Mouse (Mus musculus) hindbrain, embryonic 14.5 days (tissue): ENCODE results near the gene Lrrc15. TPM values are rescaled to one million over a fixed set of nuclear protein-coding genes. Genes with fewer than 3 reads are reported as not detected.

Experiments used
- ATAC-seq: fragments of 200-750 bp; cut with Nextera tagmentation; 2 replicates; pipeline ENCODE4 v1.8.0; 2017; ENCODE audit warnings: moderate number of reproducible peaks, mild to moderate bottlenecking, moderate TSS enrichment, moderate library complexity; ENCODE audit not compliant: low FRiP score
- DNase-seq: peaks from one replicate; pipeline ENCODE4 v3.0.0-alpha.2; 2015; ENCODE audit warnings: low spot score
- H3K27ac ChIP-seq: fragments of 300-500 bp; sonication (generic); 2 replicates; pipeline ENCODE4 v1.5.1; 2014; ENCODE audit warnings: mild to moderate bottlenecking, moderate library complexity
- H3K27me3 ChIP-seq: fragments of 300-500 bp; sonication (generic); 2 replicates; pipeline ENCODE4 v1.6.1; 2014; ENCODE audit warnings: mild to moderate bottlenecking, low read length, mixed read lengths; ENCODE audit not compliant: control insufficient read depth, insufficient read depth
- H3K36me3 ChIP-seq: fragments of 300-500 bp; sonication (generic); replicated peaks from 2 replicates; pipeline ENCODE4 v1.6.1; 2014; ENCODE audit not compliant: control insufficient read depth, insufficient read depth
- H3K4me1 ChIP-seq: fragments of 300-500 bp; sonication (generic); replicated peaks from 2 replicates; pipeline ENCODE4 v1.6.1; 2014; ENCODE audit warnings: antibody characterized with exemption, low read length, mixed read lengths; ENCODE audit not compliant: control insufficient read depth, insufficient read depth
- H3K4me2 ChIP-seq: fragments of 300-500 bp; sonication (generic); replicated peaks from 2 replicates; pipeline ENCODE4 v1.6.1; 2014; ENCODE audit warnings: mild to moderate bottlenecking, moderate library complexity
- H3K4me3 ChIP-seq: fragments of 300-500 bp; sonication (generic); replicated peaks from 2 replicates; pipeline ENCODE4 v1.5.1; 2014; ENCODE audit warnings: mild to moderate bottlenecking, low read length
- H3K9ac ChIP-seq: fragments of 300-500 bp; sonication (generic); 2 replicates; pipeline ENCODE4 v1.6.1; 2014
- H3K9me3 ChIP-seq: fragments of 300-500 bp; sonication (generic); 2 replicates; pipeline ENCODE4 v1.6.1; 2016; ENCODE audit warnings: low read length; ENCODE audit not compliant: control insufficient read depth
- WGBS: fragments of 180-500 bp; shearing (Covaris S2); extraction: QIAGEN DNeasy Blood & Tissue Kit; methylation state at CpG from one replicate; pipeline ENCODE4 v1.1.7; 2014; 5-methylcytosine and 5-hydroxymethylcytosine counted together
- polyA plus RNA-seq: library from polyadenylated mRNA; unstranded; fragments of >200 nt; fragmentation: Nextera tagmentation; extraction: Ambion mirVana; gene quantifications from 2 replicates; pipeline ENCODE4 v1.2.1, GENCODE M21; 2014

Lrrc15 gene
- polyA plus RNA-seq, 1 experiment from 2014 or later = 0.31 TPM

DNA sequence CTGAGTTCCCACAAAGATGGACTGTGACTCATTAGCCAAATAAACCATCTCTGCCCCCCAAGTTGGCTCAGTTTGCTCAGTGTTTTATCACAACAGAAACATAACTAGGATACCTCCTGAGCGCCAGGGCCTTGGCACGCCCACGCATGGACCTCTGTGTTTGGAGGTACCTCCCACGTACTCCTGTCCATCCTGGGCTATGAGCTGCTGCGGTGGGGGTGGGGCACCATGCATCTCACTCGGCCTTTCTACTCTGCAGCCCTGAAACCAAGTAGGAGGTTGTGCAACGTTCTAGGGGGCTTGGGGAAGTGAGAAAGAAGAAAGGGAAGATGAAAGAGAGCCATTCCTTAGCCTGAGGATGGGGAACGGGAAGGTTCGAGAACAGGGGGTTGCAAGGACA is 25.3 kb downstream of the Lrrc15 start:
- Histone ChIP-seq H3K9ac (no peak overlapping the region), H3K9me3 (no peaks in the 10 kb centered on the region), H3K27me3 (peaks cover 15% of the 10 kb centered on the region), H3K27ac (no peak overlapping the region), H3K36me3 (no peaks in the 10 kb centered on the region), H3K4me1 (no peaks in the 10 kb centered on the region), H3K4me3 (no peak overlapping the region), H3K4me2 (no peak overlapping the region)
- WGBS = 82% methylated on average over 9 of the region's 9 CpGs
- no peak for DNase-seq
- ATAC-seq = no peak

DNA sequence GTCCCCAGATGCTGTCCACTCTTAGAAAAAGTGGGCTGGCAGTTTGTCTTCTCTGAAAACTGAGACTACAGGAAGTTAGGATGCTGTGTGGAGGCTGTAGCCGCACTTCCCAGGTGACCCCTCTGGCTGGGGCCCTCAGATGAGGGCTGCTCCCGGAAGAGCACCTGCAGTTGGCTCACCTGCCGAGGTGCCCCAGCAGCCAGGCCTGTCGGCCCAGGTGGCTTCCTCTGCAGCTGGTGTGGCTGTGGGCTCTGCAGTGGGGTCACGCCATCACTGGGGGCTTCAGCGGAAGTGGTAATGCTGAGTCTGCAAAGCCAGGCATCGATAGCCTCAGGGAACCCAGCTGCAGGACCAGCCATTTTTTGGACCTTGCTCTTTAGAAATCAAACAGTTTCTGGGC is 28.0 kb downstream of the Lrrc15 start:
- Histone ChIP-seq H3K27me3 (peaks cover 20% of the 10 kb centered on the region), H3K9me3 (no peaks in the 10 kb centered on the region), H3K4me1 (0 out of 2 replicates have a peak, but pooled peaks cover 5% of the 10 kb centered on the region), H3K27ac (no peak overlapping the region), H3K36me3 (no peaks in the 10 kb centered on the region), H3K4me3 (no peak overlapping the region), H3K4me2 (no peak overlapping the region), H3K9ac (no peak overlapping the region)
- DNase-seq (no peak), ATAC-seq (no peak)
- WGBS = 72% methylated on average over 7 of the region's 7 CpGs

DNA sequence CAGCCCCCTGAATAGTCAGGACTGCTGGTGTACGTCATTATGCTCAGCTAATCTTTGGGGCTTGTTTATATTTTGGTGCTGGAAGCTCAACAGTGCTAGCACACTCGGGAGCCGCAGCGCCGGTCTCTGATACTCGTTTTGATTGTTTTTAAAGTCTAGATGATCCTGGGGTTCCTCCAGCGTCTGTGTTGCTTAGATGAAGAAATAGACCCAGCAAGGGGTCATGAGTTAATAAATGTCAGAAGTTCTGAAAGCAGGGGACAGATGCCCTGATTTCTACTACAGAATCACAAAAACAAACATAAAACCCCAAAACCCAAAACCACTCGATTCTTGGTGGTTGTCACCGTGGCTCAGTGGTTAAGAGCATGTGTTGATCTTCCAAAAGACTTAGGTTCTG is 29.2 kb downstream of the Lrrc15 start:
- 89% methylated on average over 9 of the region's 9 CpGs for WGBS
- Histone ChIP-seq H3K9ac (no peak overlapping the region), H3K36me3 (no peaks in the 10 kb centered on the region), H3K4me3 (no peak overlapping the region), H3K4me1 (0 out of 2 replicates have a peak, but pooled peaks cover 5% of the 10 kb centered on the region), H3K4me2 (no peak overlapping the region), H3K9me3 (no peaks in the 10 kb centered on the region), H3K27me3 (peaks cover 30% of the 10 kb centered on the region), H3K27ac (no peak overlapping the region)
- no peak for DNase-seq
- ATAC-seq = no peak

DNA sequence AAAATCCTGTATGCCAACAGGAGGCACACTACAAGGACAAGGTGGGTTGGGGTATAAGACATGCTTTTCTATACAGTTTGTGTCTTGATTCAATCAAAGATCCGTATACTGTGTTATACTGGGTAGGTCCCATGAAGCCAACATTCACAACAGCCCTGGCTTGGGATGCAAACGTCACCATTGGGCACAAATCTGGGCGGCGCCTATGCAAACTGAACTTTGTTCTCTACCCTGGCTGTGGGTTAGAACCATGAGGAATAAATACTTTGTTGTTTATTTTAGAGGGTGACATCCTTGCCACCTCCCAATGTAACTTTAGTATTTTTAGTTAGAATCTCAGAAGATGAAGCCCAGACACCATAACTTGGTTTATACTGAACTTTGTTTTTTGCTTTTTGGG is 29.7 kb downstream of the Lrrc15 start:
- ATAC-seq (no peak), DNase-seq (no peak)
- Histone ChIP-seq H3K9me3 (no peaks in the 10 kb centered on the region), H3K4me2 (no peak overlapping the region), H3K27ac (no peak overlapping the region), H3K9ac (no peak overlapping the region), H3K4me1 (0 out of 2 replicates have a peak, but pooled peaks cover 5% of the 10 kb centered on the region), H3K4me3 (no peak overlapping the region), H3K27me3 (peaks cover 30% of the 10 kb centered on the region), H3K36me3 (no peaks in the 10 kb centered on the region)
- WGBS = 83% methylated on average over 4 of the region's 4 CpGs

DNA sequence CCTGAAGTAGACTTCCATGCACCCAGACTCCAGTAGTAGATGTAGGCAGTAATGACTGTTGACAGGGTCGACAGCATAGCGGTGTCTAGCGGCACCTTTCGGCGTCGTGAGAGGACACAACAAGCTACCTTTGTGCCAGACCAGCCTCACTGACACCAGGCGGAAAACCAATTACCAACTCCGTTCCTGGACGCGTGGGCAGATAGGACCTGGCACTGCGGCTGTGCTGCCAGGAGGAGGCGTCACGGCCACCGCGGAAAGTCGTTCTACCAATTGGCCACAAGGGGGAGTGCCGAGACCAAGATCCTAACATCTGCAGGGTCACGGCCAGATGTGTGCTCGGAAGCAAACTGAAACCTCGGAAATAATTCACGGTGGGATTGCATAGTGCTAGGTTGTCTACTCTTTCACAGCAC is 31.0 kb downstream of the Lrrc15 start:
- no peak overlapping the region for H3K27ac ChIP-seq
- no peaks in the 10 kb centered on the region for H3K36me3 ChIP-seq
- 0 out of 2 replicates have a peak, but pooled peaks cover 5% of the 10 kb centered on the region for H3K4me1 ChIP-seq
- peak overlapping the region; percentile 3; the same call in 1 of the 2 replicates for H3K4me3 ChIP-seq
- ATAC-seq = peak; percentile 60
- no peaks in the 10 kb centered on the region for H3K9me3 ChIP-seq
- H3K4me2 ChIP-seq = peak overlapping the region; percentile 41
- peaks cover 29% of the 10 kb centered on the region for H3K27me3 ChIP-seq
- peak; percentile 81 for DNase-seq
- H3K9ac ChIP-seq = no peak overlapping the region
- 2% methylated on average over 21 of the region's 21 CpGs for WGBS

DNA sequence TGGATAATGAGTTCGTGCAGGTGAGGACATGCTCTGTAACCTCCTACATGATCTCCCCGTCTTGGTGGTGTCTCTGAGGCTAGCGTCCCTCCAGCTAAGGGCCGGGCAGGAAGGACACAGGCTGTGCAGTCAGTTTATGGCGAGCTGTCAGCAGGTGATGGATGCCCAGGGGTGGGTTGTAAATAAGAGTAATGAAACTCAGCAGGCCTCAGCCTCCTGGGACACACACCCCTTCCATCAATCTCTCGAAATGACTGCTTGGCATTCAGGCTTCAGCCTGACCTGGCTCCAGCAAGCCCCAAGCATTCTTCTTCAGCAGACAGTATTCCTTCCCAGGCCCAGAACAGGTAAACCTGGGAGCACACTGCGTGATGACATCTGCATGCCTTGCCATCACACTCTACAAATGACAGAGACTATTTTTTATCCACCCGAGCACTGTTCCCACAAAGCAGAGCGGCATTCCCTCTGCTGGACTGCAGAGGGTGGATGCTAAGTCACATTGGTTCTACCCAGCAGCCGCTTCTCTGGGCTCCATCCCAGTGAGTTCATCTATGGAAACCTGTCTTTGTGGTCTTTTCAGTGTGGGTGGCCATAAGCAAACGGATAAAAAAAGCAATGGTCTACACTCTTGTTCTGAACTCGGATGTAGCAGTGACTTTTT is 38.9 kb downstream of the Lrrc15 start:
- no peaks in the 10 kb centered on the region for H3K36me3 ChIP-seq
- ATAC-seq (no peak), DNase-seq (no peak)
- H3K9me3 ChIP-seq = no peaks in the 10 kb centered on the region
- H3K9ac ChIP-seq = no peak overlapping the region
- H3K27ac ChIP-seq = no peak overlapping the region
- WGBS = 53% methylated on average over 12 of the region's 12 CpGs
- peaks cover 10% of the 10 kb centered on the region for H3K27me3 ChIP-seq
- H3K4me1 ChIP-seq = no peaks in the 10 kb centered on the region
- H3K4me3 ChIP-seq = no peak overlapping the region
- no peak overlapping the region for H3K4me2 ChIP-seq

DNA sequence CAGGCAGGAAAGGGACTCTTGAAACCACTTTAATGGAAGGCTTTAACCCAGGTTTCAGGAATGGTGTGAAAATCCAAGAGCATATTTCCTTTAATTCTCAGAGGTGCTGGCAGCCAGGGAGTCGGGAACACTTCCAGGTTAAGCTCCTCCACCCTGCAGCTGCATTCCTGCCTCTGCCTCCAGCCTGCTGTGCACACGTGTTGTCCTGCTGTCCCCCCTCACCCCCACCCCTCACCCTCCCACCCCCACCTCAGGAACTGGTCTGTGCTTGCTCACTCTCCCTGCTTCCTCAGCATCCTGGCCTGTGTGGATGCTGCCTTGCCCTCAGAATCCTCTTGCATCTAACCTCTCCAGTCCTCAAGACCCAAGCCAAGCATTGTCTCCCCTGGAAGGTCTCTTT is 41.4 kb downstream of the Lrrc15 start:
- WGBS = 46% methylated on average over 2 of the region's 2 CpGs
- Histone ChIP-seq H3K27me3 (peaks cover 29% of the 10 kb centered on the region), H3K9ac (no peak overlapping the region), H3K4me2 (no peak overlapping the region), H3K4me1 (no peaks in the 10 kb centered on the region), H3K27ac (no peak overlapping the region), H3K4me3 (no peak overlapping the region), H3K36me3 (no peaks in the 10 kb centered on the region), H3K9me3 (no peaks in the 10 kb centered on the region)
- DNase-seq (no peak), ATAC-seq (no peak)

DNA sequence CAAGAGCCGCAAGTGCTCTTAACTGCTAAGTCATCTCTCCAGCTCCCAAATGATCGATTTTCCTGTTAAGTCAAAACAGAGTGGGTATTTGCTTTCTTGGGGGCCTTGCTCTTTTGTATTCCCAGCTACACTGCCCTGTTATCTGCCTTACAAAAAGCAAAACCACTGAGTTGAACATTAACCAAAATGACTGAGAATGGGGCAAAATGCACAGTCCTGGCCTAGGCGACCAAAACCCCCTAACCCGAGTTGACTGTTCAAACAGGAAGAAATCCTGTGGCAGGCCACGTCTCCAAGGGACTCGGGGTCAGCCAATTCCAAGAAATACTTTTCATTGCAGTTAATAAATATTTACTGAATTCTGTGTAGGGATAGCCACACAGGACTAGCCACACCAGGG is 44.3 kb downstream of the Lrrc15 start:
- 69% methylated on average over 6 of the region's 6 CpGs for WGBS
- H3K9ac ChIP-seq = no peak overlapping the region

DNA sequence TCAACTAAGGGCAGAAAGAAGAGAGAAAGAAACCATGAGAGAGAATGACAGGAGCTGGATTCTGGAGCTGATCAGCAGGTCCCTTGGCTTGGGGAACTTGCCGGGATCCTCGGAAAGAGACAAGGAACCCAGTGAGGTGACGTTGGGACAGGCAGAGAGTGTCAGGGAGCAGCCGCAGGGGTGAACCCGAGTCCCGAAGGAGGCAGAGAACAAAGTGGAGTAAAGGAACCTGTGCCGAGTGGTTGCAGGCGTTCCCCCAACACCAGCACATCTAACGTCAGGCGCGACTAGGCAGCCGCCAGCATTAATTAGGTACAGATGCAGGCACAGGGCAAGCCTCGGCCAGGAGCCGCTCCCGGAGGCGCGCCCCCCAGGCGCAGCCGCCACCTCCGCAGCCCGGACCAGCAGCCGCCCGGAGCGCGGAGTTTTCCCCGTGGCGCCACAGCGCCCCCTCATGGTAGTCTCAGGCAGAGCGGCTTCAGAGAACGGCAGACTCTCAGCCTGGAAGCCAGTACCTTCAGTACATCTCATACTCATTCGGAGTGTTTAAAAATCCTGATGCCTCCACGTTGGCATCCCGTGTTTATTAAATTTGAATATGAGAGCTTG is 46.9 kb downstream of the Lrrc15 start:
- ATAC-seq = peak; percentile 79
- WGBS = under 1% methylated on average over 33 of the region's 33 CpGs
- peaks cover 66% of the 10 kb centered on the region for H3K27me3 ChIP-seq

More for the DNA sequence above, 44.3 kb downstream of the Lrrc15 start:
- H3K27me3 ChIP-seq = peaks cover 47% of the 10 kb centered on the region
- H3K9me3 ChIP-seq = no peaks in the 10 kb centered on the region
- H3K4me1 ChIP-seq = no peaks in the 10 kb centered on the region
- no peak for ATAC-seq
- H3K4me3 ChIP-seq = no peak overlapping the region
- no peak for DNase-seq
- no peaks in the 10 kb centered on the region for H3K36me3 ChIP-seq
- no peak overlapping the region for H3K27ac ChIP-seq
- H3K4me2 ChIP-seq = no peak overlapping the region

More for the DNA sequence above, 46.9 kb downstream of the Lrrc15 start:
- Histone ChIP-seq H3K9me3 (no peaks in the 10 kb centered on the region), H3K4me1 (no peaks in the 10 kb centered on the region), H3K9ac (peak overlapping the region; percentile 37; the same call in 1 of the 2 replicates), H3K36me3 (no peaks in the 10 kb centered on the region), H3K27ac (no peak overlapping the region), H3K4me3 (peak overlapping the region; percentile 26), H3K4me2 (peak overlapping the region; percentile 61)
- peak; percentile 88 for DNase-seq
